Mouse (Mus musculus) MEL-GATA-1-ER (cell line): ENCODE results near the gene Zfp821.

Experiments
- DNase-seq: peaks from one replicate; pipeline ENCODE4 v3.0.0-alpha.2; 2012; ENCODE audit warnings: low read depth; ENCODE audit errors: extremely low read depth

Gene Zfp821

DNA sequence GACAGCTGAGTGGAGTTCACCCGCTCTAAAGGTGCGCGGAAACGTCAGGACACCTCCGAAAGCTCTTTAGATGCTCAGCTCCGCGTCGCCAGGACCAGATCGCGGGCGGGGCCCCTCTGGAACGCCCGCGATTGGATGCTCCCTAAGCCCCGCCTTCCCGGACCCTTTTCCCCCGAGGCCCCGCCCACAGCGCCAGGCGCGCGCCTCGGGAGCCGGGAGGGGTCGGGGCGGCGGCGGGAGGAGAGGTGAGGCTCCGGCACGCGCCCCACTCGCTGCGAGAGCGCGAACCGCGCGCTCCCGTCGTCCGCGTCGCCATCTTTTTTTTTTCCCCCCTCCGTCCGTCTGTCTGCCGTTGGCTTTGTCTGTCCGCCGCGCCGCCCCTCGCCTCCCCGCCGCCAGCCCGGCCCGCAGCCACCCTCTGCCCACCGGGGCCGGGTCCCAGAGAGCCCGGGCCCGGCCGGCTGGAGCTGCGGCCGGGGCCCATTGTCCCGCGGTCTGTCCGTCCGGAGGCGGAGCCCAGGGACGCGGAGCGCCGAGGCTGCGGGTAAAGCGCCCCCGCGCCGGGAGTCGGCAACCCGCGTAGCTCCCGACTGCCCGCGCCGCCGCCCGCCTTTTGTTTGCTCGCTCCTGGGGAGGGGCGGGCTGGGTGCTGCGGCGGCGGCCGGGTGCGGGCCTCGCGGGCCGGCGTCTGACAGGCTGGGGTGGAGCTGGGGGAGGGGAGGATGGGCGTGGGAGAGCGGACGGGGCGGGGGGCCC, at the start of gene Zfp821:
Gene Zfp821 (plus strand): TSS at position 227 of the 756 bp plus-strand sequence.
- peak; percentile 49 for DNase-seq

DNA sequence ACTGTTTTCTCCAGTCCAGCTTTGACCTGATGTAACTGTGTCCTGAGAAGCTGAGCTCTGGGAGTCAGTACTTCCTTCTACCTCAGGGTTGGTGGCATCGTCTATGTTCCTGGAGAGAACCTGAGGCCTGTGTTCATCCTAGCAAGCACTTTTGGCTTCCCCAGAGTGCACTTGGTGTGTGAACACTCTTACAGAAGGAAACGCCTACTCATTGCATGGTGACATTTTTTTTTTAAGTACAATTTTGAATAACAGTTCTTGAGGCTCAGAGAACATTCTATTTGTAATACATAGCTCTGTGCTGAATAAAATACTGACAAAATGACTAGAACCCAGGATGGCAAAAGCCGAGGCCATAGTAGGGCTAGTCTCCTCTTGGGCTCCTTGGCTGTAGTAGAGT, 48.5 kb upstream of the Zfp821 start:
- no peak for DNase-seq

DNA sequence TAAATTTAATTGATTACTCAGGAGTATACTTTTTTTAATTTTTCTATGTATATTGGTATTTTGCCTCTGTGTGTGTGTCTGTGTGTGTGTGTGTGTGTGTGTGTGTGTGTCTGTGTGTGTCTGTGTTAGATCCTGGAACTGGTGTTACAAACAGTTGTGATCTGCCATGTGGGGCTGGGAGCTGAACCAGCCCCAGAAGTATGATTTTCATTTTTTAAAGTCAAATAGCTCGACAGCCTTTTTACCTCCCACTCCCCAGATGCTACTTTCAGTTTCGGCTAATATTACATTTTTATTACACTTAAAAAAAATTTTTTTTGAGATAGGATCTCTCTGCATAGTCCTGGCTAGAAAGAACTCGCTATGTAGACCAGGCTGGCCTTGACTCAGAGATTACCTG, 43.0 kb upstream of the Zfp821 start:
- no peak for DNase-seq

DNA sequence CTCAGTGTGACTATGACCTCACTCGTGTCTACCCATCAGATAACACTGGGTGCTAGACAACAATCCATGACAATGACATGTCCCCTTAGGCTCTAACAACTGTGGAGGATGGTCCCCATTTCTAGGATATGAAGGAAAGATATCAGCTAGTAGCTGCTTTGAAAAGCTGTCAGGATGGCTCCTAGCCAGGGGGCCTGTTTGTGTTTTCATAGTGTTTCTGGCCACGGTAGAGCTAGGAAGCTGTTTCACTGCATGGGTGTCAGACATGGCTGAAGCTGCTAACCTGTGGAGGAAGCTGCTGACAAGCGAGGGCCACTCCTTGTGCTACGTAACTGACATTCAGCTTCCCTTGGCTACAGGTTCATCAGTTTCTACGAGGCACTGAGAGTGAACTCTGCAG, 38.7 kb upstream of the Zfp821 start:
- DNase-seq: no peak

DNA sequence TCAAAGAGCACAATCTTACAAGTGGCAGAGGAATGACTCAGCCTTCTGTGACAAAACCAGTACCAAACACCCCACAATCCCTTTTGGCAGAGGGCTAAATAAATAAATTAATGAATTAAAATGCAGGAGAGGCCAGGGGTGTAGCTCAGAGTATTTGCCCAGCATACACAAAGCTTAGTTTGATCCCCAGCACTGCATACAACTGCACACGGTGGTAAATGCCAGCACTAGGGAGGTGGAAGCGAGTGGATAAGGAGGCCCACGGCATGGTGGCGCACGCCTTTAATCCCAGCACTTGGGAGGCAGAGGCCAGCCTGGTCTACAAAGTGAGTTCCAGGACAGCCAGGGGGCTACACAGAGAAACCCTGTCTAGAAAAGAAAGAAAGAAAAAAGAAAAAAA, 32.7 kb upstream of the Zfp821 start:
- DNase-seq: no peak

DNA sequence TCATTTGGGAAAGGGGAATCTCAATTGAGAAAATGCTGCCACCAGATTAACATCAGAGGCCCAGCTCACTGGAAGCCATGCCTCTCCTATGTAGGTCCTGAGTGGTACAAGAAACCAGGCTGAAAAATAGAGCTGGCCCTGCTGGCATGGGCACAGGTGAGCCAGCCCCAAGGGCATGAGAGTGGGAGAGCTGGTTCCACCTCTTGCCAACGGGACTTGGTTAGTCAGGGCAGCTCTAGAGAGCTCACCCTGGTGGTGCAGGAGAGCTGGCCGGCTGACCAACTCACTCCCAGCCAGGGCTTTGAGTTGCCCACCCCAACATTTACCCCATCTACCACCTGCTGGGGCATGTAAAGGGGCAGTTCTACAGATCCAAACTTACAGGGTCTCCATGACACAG, 31.8 kb upstream of the Zfp821 start:
- no peak for DNase-seq

DNA sequence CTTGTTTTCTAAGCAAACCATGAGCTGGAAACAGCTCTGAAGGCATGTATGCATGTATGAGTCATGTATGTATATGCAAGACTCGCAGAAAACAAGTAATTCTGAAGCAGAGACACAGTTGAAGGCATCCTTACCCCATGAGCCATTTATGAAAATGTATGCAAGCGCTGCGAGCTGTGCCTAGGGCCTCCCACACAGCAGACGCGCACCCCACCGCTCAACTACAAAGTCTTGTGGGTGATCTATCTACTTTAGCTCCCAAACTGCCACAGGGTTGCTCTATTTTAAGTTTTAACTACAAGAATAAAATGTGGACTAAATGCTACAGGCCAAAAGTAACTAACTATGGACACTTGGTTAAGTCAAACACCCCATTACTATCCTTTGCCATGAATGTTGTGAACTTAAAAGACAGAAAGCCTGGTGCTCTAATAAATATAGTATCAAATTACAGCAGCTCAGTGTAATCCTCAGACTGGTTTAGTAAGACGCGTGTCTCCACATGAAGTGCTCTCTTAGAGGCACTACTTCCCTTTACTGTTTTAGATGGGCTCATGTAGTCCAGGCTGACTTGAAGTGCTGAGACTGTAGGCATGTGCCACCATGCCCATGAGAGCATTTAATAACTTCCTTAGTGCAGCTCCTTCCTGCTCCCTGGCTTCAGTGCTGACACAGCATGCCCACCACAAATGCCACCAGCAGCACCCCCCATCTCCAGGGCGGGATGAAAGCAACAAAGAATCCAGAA, 29.3 kb upstream of the Zfp821 start:
- DNase-seq: no peak

DNA sequence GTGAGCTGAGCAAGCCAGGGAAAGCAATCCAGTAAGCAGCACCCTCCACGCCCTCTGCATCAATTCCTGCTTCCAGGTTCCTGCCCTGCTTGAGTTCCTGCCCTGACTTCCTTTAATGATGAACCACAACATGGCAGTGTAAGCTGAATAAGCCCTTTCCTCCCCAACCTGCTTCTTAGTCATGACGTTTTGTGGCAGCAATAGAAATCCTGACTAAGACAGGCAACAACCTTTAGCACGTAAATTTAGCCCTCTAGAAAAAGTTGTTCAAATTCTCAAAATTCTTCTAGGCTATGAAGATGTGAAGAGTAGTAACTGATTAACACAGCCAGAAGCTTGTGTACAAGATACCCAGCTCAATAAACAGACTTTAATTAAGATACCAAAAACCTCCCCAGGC, 23.8 kb upstream of the Zfp821 start:
- no peak for DNase-seq

DNA sequence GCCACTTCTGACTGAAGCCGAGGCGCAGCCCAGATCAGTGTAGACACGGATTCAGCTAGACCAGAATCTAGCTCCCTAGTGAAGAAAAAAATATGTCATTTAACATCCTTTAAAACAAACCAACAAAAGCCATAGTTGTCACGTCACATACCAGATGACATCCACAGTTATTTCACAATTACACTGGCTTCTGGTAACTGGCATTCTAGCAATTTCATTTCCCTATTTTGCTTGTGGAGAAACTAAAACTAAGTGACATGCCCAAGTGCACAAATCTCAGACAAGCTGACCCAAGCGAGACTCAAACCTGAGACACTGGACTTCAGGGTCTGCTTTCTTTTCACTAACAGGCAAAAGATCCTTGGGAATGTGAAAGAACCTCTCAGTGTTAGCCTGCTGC, 23.2 kb upstream of the Zfp821 start:
- no peak for DNase-seq

DNA sequence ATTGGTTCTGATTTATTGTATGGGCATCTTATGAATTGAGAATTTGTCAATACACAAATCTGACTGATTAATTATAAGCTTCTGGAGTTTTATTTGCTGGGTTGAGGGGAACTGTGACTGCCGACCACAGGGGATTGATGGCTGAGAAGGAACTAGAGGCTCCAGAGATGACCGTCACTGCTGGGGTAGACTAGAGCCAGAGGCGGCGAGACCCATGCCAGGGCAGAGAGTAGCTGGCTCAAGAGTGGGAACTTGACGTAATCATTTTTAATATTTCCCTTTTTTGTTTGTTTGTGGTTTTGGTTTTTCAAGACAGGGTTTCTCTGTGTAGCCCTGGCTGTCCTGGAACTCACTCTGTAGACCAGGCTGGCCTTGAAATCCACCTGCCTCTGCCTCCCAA, 18.1 kb upstream of the Zfp821 start:
- DNase-seq: no peak

DNA sequence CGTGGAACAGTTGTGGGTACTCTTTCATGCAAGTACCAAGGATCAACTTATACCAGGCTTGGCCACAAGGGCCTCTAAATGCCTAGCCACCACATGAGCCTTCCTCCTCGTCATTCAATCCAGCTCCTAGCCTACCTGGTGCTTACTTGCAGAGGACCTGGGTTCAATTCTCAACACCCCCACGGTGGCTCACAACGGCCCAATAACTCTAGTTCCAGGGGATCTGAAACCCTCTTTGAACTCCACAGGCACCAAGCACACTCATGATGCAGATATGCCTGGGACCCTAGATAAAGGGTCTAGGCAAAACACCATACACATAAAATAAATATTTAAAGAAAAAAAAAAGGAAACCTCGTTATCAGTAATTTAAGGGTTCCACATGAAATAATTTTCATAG, 13.6 kb upstream of the Zfp821 start:
- DNase-seq: peak; percentile 31

DNA sequence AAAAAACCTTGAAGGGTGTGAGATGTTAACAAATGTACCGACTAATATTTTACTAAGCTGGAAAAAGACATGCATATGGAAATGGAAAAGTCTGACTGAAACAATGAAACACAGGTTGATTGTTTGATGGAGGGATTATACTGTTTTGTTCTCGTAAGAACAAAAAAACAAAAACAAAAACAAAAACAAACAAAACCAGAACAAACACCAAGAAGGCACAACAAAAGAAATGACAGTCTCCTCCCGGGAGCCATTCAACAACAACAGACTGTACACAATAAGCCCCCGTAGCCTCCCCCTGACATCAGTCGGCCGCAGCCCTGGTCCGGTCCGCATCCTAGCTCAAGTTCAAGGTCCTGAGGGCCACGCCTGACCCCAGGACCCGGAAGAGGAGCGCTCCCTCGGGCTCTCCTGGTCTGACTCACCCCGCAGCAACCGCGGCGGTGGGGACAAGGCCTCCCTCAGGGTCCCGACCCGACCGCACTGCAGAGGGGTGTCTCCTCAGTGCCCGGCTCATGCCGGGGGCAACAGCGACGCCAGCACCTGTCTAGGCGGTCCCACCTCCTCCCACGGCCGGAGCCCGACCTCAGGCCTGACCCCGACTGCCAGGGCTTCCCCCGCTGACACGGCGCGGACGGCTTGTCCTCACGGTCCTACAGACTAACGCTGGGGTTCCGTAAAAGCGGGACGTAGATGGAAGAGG, 12.8 kb upstream of the Zfp821 start:
- DNase-seq: peak; percentile 7

DNA sequence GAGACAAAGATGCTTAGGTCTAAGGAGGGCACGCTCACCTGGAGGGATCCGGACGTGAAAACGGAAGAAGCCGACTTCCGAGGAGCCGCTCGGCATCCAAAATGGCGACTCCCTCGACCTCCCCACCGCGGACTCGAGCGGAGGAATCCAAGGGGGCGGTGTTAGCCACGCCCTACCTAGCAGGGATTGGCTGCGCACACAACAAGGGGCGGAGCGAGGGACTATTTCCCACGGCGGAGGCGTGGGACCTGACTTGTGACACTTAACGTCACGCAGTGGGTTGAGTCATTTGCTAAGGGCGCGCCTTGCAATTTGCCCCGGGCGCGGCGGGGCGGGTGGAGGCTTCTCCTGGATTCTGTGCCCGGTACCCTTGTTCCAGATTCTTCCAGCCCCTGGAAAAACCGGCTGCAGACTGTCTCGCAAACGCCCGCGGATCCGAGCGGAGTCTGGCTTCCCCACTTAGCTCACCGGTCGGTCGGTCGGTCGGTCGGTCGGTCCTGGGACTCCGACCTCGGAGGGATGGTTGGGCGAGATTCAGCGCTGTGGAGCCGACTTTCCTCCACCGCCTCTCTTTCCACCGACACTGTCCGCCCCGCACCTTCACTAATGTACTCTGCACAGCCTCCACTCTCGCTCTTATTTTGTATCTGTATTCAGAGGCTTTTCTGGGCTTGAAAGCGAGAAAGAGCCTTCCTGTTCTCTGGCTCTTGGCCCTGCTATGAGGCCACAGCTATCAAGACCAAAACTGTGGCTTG, 12.0 kb upstream of the Zfp821 start, which contains the start of gene Ist1:
Gene Ist1 (minus strand): TSS at position 115 of the 755 bp plus-strand sequence.
- DNase-seq: peak; percentile 97

DNA sequence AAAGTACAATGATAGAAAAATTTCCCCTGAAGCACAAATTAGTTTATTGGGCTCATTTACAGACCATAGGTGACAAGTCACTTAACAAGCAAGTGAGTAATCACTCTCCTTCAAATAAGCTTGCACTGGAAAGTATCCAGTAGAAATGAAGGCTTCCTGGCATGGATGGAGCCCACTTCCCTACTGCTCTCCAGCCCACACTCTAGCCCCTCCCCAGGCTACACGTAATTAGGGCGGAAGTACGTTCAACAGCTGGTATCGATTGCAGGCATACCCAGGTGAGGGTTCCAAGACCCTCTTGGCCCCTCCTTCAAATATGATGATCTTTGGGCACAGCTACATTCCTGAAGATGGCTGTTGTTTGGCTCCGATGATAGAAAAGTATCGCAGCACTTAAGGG, 11.2 kb upstream of the Zfp821 start:
- no peak for DNase-seq

DNA sequence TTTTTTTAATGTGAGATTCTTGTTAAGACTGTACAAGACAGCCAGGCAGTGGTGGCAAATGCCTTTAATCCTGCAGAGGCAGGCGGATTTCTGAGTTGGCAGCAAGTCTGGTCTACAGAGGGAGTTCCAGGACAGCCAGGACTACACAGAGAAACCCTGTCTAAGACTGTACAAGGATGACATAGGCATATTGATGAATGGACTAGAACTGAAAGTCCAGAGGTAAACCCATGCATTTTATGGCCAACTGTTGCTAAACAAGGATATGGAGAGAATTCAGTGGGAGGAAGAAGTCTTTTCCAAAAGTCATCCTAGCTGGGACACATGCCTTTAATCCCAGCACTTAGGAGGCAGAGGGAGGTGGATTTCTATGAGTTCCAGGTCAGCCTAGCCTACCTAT, 7.6 kb upstream of the Zfp821 start:
- DNase-seq: no peak

DNA sequence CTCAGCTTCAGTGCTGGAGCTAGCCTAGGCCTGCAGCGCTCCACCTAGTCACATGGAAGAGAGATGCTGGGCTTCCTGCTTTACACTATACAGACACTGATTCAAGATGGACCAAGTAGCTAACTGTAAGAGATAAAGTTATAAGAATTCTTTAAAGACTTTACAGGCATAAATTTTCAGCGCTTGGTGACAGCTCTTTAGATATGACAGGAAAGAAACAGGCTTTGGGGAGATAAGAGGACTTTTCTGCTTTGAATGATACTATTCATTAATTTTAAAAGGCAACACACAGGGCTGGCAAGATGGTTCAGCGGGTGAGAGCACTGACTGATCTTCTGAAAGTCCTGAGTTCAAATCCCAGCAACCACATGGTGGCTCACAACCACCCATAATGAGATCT, 6.9 kb upstream of the Zfp821 start:
- peak; percentile 9 for DNase-seq

DNA sequence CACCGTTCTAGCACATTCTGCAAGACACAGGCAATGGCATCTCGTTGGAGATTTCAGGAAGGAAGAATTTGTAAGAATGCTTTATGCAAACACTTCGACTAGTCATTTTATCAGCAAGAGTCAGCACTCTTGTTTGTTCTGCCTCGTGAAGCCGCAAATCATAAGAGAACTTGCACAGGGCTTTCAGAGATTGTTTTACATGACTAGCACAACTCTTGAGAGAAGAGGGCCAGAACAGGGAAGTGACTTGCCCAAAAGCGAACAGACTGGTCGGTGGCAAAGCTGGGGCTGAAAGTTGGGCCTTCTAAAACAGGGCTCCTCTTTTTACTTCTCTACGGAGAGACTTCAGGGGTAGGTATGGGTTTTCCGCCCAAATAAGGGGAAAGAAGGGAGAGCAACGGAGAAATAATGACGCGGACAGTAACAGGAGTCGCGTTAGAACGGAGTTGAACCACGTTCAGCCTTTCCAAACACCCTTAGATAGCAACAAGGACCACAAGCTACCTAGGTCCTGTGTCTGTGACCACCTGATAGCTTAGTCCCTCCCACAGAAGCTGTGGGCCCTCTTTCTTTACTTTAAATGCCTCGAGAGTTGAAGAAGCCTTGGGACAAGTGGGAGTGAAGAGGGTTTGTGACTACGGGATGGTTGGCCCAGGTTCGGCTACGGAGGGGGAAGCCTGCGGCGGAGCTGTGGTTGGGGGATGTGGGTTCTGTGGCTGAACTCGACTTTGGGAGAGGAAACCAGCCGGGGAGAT, 604 bp upstream of the Zfp821 start:
- DNase-seq: peak; percentile 71

DNA sequence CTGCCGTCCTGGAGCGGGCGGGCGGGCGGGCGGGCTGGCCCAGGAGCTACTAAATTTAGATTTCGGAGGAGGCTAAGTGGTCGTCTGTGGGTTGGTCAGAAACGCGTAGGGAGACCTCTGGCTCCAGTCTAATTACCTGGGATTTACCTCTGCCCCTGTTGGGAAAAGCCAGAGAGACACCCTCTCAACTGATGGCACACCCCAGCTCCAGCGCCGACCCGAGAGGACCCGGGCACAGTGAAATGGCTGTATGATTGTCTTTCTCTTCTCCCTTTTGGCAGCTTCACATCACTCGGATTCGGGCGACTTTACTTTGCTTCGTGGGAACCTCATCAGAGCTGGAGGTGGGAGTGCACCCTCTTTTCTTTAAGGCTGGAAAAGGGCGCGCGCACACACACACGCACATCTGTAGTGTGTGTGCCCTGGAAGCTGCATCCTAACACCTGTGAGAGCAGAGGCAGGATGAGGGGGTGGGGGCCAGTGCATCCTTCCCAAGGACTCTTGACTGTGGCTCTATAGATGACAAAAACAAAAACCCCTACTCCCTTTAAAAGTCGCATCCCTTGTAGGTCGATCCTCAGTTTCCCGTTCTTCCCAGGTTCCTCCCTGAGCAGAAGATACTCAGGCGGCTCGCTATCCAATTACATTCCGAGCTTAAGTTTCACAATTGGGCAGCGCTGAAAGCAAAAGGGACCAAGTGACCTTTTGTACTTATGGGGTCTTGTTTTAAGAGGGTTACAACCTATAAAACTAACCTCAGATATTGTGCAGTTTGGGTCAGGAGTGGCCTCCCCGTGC, 929 bp downstream of the Zfp821 start:
- DNase-seq: peak; percentile 10

DNA sequence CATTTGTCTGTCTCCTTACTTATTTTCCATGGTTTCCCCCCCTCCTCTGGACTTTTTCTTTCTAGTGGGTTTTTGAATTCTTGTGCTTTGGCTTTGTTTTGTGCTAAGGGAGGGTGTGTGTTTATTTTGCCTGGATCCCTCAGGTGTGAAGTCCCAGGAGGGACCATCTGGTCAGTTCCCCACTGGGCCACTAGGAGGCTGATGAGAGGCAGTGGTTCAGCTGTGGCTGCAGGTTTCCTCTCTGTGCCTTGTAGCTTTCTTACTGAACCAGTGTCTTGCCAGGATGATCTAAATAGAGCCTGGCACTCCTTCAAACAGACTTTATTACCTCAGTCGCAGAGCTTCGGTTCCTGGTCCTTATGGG, 1.5 kb downstream of the Zfp821 start:
- DNase-seq: peak; percentile 49

DNA sequence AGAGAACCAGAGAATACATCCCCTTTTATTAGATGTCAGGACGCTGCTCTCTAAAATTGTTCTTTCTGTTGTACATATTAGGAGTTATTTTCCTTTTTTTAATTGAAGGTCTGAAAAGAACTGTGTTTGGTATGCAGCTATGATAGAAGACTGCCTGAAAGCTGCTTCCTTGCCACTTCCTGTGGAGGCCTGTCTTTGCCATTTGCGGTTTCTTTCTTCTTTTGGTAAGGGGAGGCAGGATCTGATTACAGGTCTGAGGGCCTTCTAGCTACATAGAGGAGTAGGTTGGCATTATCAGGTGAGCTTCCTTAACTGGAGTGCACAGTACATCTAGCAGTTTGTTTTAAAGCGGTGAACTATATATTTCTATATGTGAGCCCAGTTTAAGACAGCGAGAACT, 2.6 kb downstream of the Zfp821 start:
- no peak for DNase-seq
